Mouse (Mus musculus) heart, embryonic 10.5 days (tissue): ENCODE results near the gene Pgs1. TPM values are rescaled to one million over a fixed set of nuclear protein-coding genes. Genes with fewer than 3 reads are reported as not detected.

Experiments
- DNase-seq: peaks from one replicate; pipeline ENCODE4 v3.0.0-alpha.2; 2017; ENCODE audit warnings: low spot score
- H3K27ac ChIP-seq: fragments of 300-500 bp; sonication (generic); 2 replicates; pipeline ENCODE4 v1.5.1; 2016; ENCODE audit warnings: mild to moderate bottlenecking
- H3K27me3 ChIP-seq: fragments of 300-500 bp; sonication (generic); 2 replicates; pipeline ENCODE4 v1.6.1; 2016; ENCODE audit warnings: mild to moderate bottlenecking; ENCODE audit not compliant: poor library complexity, insufficient read depth, severe bottlenecking
- H3K36me3 ChIP-seq: fragments of 300-500 bp; sonication (generic); 2 replicates; pipeline ENCODE4 v1.6.1; 2016; ENCODE audit warnings: mild to moderate bottlenecking, moderate library complexity
- H3K4me1 ChIP-seq: fragments of 300-500 bp; sonication (generic); 2 replicates; pipeline ENCODE4 v1.6.1; 2016; ENCODE audit warnings: mild to moderate bottlenecking
- H3K4me3 ChIP-seq: fragments of 300-500 bp; sonication (generic); 2 replicates; pipeline ENCODE4 v1.5.1; 2016; ENCODE audit warnings: mild to moderate bottlenecking, moderate library complexity
- H3K9me3 ChIP-seq: fragments of 300-500 bp; sonication (generic); 2 replicates; pipeline ENCODE4 v1.6.1; 2016; ENCODE audit warnings: mild to moderate bottlenecking, moderate library complexity
- WGBS: fragments of 180-500 bp; shearing (Covaris S2); methylation state at CpG from one replicate; pipeline ENCODE4 v1.1.7; 2016; 5-methylcytosine and 5-hydroxymethylcytosine counted together
- polyA plus RNA-seq: library from polyadenylated mRNA; unstranded; fragments of >200 nt; fragmentation: Nextera tagmentation; extraction: Ambion mirVana; gene quantifications from 2 replicates; pipeline ENCODE4 v1.2.1, GENCODE M21; 2016

Gene Pgs1
- polyA plus RNA-seq, 1 experiment from 2014 or later, result 38.5 TPM

DNA sequence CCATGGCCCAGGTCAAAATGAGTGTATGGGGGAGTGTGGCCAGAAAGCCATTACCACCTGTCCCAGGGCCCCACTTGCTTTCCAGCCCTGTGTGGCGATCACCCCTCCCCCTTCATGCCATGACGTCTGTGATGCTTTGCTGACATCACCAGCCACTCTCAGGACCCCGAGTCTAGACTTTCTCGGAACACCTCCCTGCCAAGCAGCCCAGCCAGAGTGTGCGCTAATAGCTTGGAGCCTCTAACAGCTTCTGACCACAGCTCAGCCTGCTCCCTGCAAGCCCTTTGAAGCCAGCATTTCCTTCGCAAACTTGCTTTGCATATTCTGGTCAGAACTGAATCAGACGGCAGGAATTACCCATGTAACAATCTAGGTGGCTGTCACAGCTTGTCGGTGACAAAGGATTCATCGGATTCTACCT, 20.5 kb upstream of the Pgs1 start:
- WGBS, result 14% methylated on average over 9 of the region's 9 CpGs
- H3K4me1 ChIP-seq, result peaks cover 88% of the 10 kb centered on the region
- H3K27ac ChIP-seq, result 0 out of 2 replicates have a peak overlapping the region, but pooled peaks have one; percentile 90
- H3K36me3 ChIP-seq, result peaks cover 15% of the 10 kb centered on the region
- peak overlapping the region; percentile 8; the same call in 1 of the 2 replicates for H3K4me3 ChIP-seq
- no peaks in the 10 kb centered on the region for H3K9me3 ChIP-seq
- peak; percentile 75 for DNase-seq
- H3K27me3 ChIP-seq, result peaks cover 29% of the 10 kb centered on the region

DNA sequence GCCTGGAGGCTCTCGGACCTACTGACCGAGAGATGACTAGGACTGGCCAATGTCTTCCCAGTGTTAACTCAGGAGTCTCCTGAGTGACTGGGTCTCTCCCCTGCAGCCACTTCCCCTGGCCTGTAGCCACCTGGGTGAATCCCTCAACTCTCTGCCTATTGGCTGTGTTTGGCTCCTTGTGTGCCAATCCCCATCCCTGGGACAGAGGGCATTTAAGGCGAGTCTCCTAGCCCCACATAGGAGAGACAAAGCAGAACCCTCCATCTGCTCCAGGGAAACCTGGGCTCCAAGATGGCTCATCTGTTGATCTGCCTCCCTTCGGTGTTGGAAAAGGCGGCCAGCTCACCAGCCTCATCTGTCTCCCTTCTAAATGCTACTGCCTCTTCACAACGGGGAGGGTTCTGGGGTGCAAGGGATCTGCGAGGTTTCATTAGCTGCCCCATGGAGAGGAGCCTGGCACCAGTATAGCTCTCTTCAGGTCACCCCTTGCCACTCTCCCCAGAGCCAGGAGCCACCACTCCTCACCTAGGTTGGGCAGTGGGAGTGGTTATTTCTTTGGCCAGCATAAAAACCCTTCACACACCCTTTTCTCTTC, 19.5 kb upstream of the Pgs1 start:
- peak overlapping the region; percentile 77 for H3K4me3 ChIP-seq
- peaks cover 38% of the 10 kb centered on the region for H3K27me3 ChIP-seq
- no peaks in the 10 kb centered on the region for H3K9me3 ChIP-seq
- peak; percentile 71 for DNase-seq
- H3K36me3 ChIP-seq, result peaks cover 15% of the 10 kb centered on the region
- WGBS, result 30% methylated on average over 7 of the region's 7 CpGs
- no peak overlapping the region for H3K27ac ChIP-seq
- H3K4me1 ChIP-seq, result peaks cover 86% of the 10 kb centered on the region

DNA sequence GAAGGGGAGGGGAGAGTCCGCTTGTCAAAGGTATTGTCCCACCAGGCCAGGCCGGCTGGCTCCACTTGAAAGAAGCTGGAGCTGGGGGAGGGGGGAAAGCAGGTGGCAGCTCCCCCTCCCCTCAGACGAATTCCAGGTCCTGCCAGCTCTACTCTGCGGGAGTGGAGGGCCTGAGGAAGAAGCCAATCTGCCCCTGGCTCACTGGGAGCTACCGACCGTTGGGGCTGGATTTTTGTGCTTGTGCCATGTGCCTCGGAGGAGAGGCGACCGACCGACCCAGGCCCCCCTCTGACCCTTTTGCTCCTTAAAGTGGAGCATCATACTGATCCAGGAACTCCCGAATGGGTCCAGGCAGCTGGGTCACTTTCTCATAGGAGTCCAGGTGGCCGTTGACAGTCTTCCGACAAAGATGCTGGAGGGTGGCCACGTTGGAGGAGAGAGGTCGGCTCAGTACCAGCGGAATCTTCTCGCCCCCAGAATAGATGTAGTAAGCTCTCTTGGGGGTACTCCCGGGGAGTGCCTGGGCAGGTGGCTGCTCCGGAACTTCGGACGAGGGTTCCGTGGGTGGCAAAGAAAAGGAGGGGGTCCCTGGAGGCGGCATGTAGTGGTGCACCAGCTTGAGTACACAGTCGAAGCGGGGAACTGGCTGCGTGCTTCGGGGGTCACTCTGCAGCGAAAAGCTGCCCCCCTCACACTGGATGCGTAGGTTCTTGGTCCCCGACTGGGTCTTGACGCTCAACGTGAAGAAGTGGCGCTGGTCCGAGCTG, 18.7 kb upstream of the Pgs1 start:
- WGBS, result 5% methylated on average over 34 of the region's 34 CpGs
- Histone ChIP-seq H3K9me3 (no peaks in the 10 kb centered on the region), H3K27ac (peak overlapping the region; percentile 91), H3K36me3 (peaks cover 15% of the 10 kb centered on the region), H3K27me3 (peaks cover 43% of the 10 kb centered on the region), H3K4me3 (peak overlapping the region; percentile 77), H3K4me1 (peaks cover 81% of the 10 kb centered on the region)
- DNase-seq, result peak; percentile 74

DNA sequence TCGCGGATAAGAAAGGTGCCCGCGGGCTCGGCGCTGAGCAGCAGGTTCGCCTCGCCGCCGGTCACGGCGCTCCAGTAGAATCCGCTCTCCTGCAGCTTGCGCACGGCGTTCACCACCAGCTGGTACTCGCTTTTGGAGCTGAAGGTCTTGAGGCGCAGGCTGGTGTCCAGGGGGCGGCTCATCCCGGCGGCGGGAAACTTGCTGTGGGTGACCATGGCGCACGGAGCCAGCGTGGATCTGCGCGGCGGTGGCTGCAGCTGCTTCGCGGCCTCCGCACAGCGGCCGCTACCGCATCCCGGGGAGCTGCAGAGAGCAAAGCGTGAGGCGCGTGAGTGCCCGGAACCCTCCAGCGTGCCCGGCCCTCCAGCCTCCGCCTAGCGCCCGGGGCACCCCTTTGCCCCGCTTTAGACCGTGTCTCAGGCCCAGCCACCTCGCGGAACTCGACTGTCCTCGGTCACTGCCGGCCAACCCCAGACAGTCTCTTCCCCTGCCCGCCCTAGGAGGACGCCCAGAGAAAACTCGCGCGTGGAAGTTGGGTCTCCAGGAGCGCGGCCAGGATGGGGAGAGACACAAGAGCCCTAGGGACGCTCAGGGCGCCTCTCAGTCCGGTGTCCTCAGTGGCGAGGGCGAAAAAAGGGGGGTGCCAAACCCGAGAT, 17.9 kb upstream of the Pgs1 start:
- Histone ChIP-seq H3K27ac (peak overlapping the region; percentile 91), H3K4me1 (peaks cover 81% of the 10 kb centered on the region)

DNA sequence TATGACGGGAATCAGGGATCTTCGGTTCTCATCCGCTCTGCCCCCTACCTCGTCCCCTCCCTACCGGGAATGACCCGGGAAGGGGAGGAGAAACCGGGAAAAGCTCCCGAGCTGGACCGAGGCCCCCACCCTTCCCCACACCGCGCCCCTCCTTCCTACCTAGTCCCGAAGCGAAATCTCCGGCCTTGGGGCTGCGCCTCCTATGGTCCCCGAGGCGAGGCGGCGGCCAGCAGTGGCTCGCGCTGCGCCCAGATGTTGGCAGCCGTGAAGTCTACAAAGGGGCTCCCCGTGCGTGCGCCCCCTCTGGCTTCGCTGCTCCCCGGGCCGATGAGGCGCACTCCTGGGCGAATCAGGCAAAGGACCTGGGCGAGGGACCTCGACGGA, 17.4 kb upstream of the Pgs1 start:
- Histone ChIP-seq H3K27me3 (peaks cover 53% of the 10 kb centered on the region), H3K4me1 (peaks cover 80% of the 10 kb centered on the region), H3K9me3 (no peaks in the 10 kb centered on the region), H3K27ac (peak overlapping the region; percentile 91), H3K4me3 (peak overlapping the region; percentile 77), H3K36me3 (peaks cover 15% of the 10 kb centered on the region)
- under 1% methylated on average over 34 of the region's 34 CpGs for WGBS
- DNase-seq, result no peak

More for the DNA sequence above, 17.9 kb upstream of the Pgs1 start:
- H3K36me3 ChIP-seq, result peaks cover 15% of the 10 kb centered on the region
- H3K9me3 ChIP-seq, result no peaks in the 10 kb centered on the region
- peaks cover 48% of the 10 kb centered on the region for H3K27me3 ChIP-seq
- peak overlapping the region; percentile 77 for H3K4me3 ChIP-seq
- WGBS, result under 1% methylated on average over 64 of the region's 64 CpGs
- DNase-seq, result peak; percentile 80

DNA sequence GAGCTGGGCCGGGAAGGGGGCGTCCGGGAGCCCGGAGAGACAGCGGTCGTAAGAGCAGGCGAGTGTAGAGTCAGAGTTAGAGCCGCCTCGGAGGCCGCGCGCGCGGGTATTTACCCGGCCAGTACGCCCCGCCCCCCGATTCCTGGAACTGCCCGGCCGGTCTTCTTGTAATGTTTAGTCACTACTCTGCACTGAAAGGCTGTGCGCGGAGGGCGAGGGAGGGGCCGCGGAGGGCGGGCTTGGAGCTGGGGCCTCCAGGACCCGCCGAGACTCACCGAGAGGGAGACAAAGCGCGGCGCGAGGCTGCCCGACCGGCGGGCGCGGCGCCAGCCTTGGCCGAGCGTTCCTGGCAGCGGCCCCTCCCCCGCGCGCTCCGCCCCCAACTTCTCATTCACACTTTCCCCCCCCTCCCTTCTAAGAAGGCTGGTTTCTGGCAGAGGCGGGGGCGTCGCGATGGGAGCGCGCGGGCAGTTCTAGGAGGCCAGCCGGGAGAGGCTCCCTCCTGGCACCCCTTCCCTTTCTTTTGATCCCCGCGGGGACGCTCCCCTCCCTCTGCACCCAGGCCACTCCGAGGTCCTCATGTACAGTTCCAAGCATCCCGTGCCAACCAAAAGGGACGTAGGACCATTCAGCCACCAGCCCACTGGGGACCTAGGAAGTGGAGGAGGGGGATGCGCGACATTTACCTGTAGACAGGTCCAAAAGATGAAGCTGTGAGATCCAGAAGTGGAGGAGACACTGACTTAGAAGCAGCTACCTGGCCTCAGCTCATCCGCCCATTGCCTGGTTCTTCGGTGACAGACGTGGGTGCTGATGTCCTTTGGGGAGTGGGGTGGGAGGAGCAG, 16.8 kb upstream of the Pgs1 start:
- H3K4me3 ChIP-seq, result peak overlapping the region; percentile 77
- H3K27ac ChIP-seq, result peak overlapping the region; percentile 91
- DNase-seq, result peak; percentile 98
- peaks cover 80% of the 10 kb centered on the region for H3K4me1 ChIP-seq
- under 1% methylated on average over 65 of the region's 65 CpGs for WGBS
- no peaks in the 10 kb centered on the region for H3K9me3 ChIP-seq
- H3K36me3 ChIP-seq, result peaks cover 15% of the 10 kb centered on the region
- H3K27me3 ChIP-seq, result peaks cover 53% of the 10 kb centered on the region

DNA sequence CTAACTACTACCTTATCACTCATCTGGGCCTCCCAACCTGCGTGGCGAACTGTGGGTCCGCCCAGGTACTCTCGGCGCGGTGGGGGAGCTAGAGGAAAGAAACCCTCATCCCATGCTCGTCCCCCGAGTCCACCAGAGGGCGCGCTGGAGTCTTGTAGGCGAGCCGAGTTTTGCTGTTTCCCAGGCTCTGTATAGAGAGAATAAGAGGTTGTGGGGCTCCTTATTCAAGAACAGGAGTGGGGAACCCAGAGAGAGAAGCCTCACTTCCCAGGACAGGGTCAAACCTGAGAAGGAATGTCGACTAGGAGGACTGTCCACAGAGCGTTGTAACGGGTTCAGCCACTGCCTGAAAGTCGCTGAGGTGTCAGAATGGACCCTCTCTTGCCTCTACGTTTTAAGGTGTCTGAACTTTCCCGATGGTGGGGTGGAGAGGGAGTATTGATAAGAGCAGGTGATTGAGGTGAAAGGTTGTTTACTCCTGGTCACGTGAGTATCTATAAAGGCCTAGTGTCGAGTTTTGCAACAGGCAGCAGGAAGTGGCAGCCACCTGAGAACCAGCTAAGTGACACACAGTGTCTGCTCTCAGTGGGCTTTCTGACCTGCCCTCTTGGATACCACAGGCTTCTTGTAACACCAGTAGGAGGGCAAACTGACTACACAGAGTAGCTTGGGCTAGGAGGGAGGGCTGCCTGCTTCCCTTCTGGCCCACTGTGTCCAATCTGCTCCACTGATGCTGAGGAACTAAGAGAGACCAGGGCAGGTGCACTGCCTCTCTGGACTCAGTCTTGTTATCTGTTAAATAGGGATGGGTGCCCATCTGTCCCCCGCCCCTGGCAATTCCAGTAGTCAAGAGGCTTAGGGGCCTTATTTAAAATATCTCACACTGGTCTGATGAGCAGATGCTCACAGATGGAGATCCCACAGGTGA, 15.9 kb upstream of the Pgs1 start, which contains the start of gene Socs3:
Socs3 (minus strand) TSS at position 103 of the 928 bp plus-strand sequence.
- DNase-seq, result peak; percentile 95
- Histone ChIP-seq H3K27ac (peak within 1 kb of the TSS; percentile 91), H3K4me1 (peaks cover 80% of the 10 kb centered on the region), H3K9me3 (no peaks in the 10 kb centered on the region), H3K27me3 (peaks cover 53% of the 10 kb centered on the region), H3K4me3 (peak within 1 kb of the TSS; percentile 77), H3K36me3 (peaks cover 15% of the 10 kb centered on the region)
- WGBS, result 10% methylated on average over 21 of the region's 21 CpGs

DNA sequence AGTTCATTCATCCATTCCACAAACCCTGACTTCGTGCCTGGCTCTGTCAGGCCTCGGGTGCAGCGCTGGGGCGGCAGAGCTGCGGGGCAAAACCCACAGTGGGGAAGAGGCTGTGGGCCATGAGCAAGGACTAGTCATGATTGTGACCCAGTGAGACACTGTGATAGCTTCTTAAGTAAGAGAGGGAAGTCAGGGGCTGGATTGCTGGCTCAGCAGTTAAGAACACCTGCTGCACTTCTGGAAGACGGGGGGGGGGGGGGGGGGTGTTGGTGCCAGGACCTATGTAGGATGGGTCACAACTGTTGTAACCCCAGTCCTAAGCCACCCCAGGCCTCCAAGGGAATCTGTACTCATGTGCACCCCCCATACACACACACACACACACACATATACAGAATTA, 15.0 kb upstream of the Pgs1 start:
- Histone ChIP-seq H3K4me3 (no peak overlapping the region), H3K27ac (no peak overlapping the region), H3K36me3 (peaks cover 15% of the 10 kb centered on the region), H3K4me1 (peaks cover 82% of the 10 kb centered on the region), H3K9me3 (no peaks in the 10 kb centered on the region), H3K27me3 (peaks cover 55% of the 10 kb centered on the region)
- DNase-seq, result no peak
- WGBS, result 72% methylated on average over 6 of the region's 6 CpGs

DNA sequence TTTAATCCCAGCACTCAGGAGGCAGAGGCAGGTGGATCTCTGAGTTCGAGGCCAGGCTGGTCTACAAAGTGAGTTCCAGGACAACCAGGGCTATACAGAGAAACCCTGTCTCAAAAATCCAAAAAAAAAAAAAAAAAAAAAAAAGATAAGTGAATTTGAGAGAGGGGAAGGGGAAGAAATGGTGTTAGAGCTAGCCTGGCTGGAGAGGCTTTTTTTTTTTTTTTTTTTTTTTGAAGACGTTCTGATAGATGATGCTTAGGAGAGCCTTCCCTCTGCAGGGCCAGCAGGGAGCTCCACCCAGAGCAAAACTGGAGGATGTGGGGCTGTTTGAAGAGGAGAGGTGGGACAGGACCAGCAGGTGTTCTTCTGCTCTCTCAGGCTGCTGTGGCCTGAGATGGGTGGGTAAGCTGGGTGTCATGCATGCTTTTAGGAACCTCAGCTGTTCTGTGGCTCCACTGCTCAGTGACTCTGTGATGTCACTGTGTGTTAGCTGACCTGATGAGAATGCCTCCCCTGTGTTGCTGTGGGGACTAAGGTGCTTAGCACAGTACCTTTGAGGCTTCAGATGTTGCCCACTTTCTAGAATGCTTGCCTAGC, 14.3 kb upstream of the Pgs1 start:
- Histone ChIP-seq H3K27me3 (peaks cover 55% of the 10 kb centered on the region), H3K4me1 (peaks cover 79% of the 10 kb centered on the region), H3K4me3 (no peak overlapping the region), H3K9me3 (no peaks in the 10 kb centered on the region), H3K36me3 (peaks cover 9% of the 10 kb centered on the region; the same call in 1 of the 2 replicates), H3K27ac (no peak overlapping the region)
- WGBS, result 44% methylated on average over 2 of the region's 2 CpGs
- no peak for DNase-seq

DNA sequence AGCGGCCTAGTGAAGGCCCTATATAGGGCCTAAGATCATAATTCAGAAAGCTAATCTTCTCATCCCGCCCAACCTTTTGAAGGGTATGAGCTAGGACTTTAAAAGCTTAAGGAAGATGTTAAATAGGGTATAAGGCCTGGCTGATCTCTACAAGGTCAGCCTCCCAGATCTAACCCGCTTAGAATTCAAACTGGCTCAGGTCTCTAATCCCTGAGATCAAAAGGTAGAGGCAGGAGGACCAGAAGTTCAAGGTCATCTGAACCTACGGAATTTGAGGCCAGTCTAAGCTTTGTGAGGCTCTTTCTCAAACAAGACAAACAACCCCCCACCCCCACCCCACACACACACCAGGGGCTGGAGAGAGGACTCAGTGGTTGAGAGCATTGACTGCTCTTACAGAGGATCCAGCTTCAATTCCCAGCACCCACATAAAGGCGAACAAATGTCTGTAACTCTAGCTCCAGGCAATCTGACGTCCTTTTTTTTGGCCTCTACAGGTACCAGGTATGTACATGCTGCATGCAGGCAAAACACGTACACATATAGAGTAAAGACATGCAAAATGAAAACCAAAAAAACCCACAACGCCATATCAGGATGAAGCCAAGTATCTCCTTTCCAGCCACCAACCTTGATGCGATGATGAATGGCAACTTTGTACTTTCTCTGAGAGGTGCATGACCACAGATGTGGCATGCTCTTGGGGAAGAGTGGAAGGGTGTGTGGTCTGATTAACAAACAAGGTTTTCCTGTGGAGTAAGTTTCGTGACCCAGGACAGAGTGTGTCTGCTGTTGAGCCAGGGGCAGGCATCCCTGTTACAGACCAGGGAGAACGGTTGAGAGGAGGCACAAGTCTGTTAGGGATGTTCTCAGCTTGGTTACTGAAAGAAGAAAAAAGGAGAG, 13.2 kb upstream of the Pgs1 start:
- no peak overlapping the region for H3K4me3 ChIP-seq
- no peaks in the 10 kb centered on the region for H3K9me3 ChIP-seq
- H3K27me3 ChIP-seq, result peaks cover 45% of the 10 kb centered on the region
- H3K4me1 ChIP-seq, result peaks cover 67% of the 10 kb centered on the region
- 60% methylated on average over 11 of the region's 11 CpGs for WGBS
- DNase-seq, result no peak
- no peaks in the 10 kb centered on the region for H3K36me3 ChIP-seq
- 0 out of 2 replicates have a peak overlapping the region, but pooled peaks have one; percentile 52 for H3K27ac ChIP-seq
